Mouse (Mus musculus) hindbrain, postnatal 0 days (tissue): ENCODE measurements at regions not wholly inside any gene's neighbourhood (a gene's known extent, or its start where the extent isn't known, plus 50 kb on each side); places are given as distances from the start of the nearest gene placed in this dataset.
A peak's percentile ranks its signal among the peaks of the same experiment; 100 is the strongest.

Experiments
- ATAC-seq: fragments of 200-750 bp; cut with Nextera tagmentation; 2 replicates; pipeline ENCODE4 v1.8.0; 2017; ENCODE audit warnings: mild to moderate bottlenecking, moderate TSS enrichment, moderate library complexity
- DNase-seq: peaks from one replicate; pipeline ENCODE4 v3.0.0-alpha.2; 2015; ENCODE audit warnings: low spot score
- H3K27ac ChIP-seq: fragments of 300-500 bp; sonication (generic); 2 replicates; pipeline ENCODE4 v1.5.1; 2014; ENCODE audit warnings: mild to moderate bottlenecking
- H3K27me3 ChIP-seq: fragments of 300-500 bp; sonication (generic); 2 replicates; pipeline ENCODE4 v1.6.1; 2014; ENCODE audit warnings: low read length, mixed read lengths; ENCODE audit not compliant: insufficient read depth
- H3K36me3 ChIP-seq: fragments of 300-500 bp; sonication (generic); 2 replicates; pipeline ENCODE4 v1.6.1; 2014; ENCODE audit warnings: low read length, mixed read lengths; ENCODE audit not compliant: insufficient read depth
- H3K4me1 ChIP-seq: fragments of 300-500 bp; sonication (generic); 2 replicates; pipeline ENCODE4 v1.6.1; 2014; ENCODE audit warnings: antibody characterized with exemption, low read length, mixed read lengths; ENCODE audit not compliant: insufficient read depth
- H3K4me2 ChIP-seq: fragments of 300-500 bp; sonication (generic); 2 replicates; pipeline ENCODE4 v1.6.1; 2014; ENCODE audit warnings: low read depth, mild to moderate bottlenecking, low read length, moderate library complexity, mixed read lengths
- H3K4me3 ChIP-seq: fragments of 300-500 bp; sonication (generic); 2 replicates; pipeline ENCODE4 v1.5.1; 2014; ENCODE audit warnings: low read length
- H3K9ac ChIP-seq: fragments of 300-500 bp; sonication (generic); replicated peaks from 2 replicates; pipeline ENCODE4 v1.6.1; 2014; ENCODE audit warnings: mild to moderate bottlenecking, low read length, moderate library complexity, mixed read lengths
- H3K9me3 ChIP-seq: fragments of 300-500 bp; sonication (generic); 2 replicates; pipeline ENCODE4 v1.6.1; 2016; ENCODE audit warnings: low read length, mixed read lengths
- CTCF ChIP-seq: IDR thresholded peaks from 2 replicates; pipeline ENCODE4 v1.5.1; 2016; ENCODE audit warnings: antibody characterized with exemption, control low read depth, low read depth
- WGBS: fragments of 180-500 bp; shearing (Covaris S2); extraction: QIAGEN DNeasy Blood & Tissue Kit; methylation state at CpG from one replicate; pipeline ENCODE4 v1.1.7; 2014; 5-methylcytosine and 5-hydroxymethylcytosine counted together

GRCm38 (mm10) chr2:116201248-116202223 is 135.9 kb upstream of the Meis2 start:
- no peak for TF ChIP-seq CTCF
- 53% methylated on average over 14 of the region's 14 CpGs for WGBS
- ATAC-seq: no peak
- Histone ChIP-seq H3K27ac (no peak overlapping the region), H3K36me3 (no peaks in the 10 kb centered on the region), H3K4me2 (peak overlapping the region; percentile 31), H3K4me3 (no peak overlapping the region), H3K4me1 (no peaks in the 10 kb centered on the region), H3K9ac (no peak overlapping the region), H3K27me3 (no peaks in the 10 kb centered on the region), H3K9me3 (no peaks in the 10 kb centered on the region)
- peak; percentile 39 for DNase-seq

GRCm38 (mm10) chr2:116200795-116201194 is 135.2 kb upstream of the Meis2 start:
- Histone ChIP-seq H3K4me1 (no peaks in the 10 kb centered on the region), H3K4me3 (no peak overlapping the region), H3K9ac (no peak overlapping the region), H3K27me3 (no peaks in the 10 kb centered on the region), H3K9me3 (no peaks in the 10 kb centered on the region), H3K27ac (no peak overlapping the region), H3K36me3 (no peaks in the 10 kb centered on the region), H3K4me2 (no peak overlapping the region)
- WGBS: 52% methylated on average over 5 of the region's 5 CpGs
- ATAC-seq (no peak), DNase-seq (no peak)
- no peak for TF ChIP-seq CTCF

- Histone ChIP-seq H3K9me3 (no peaks in the 10 kb centered on the region), H3K27ac (no peak overlapping the region), H3K4me3 (no peak overlapping the region), H3K4me1 (no peaks in the 10 kb centered on the region), H3K27me3 (no peaks in the 10 kb centered on the region), H3K4me2 (no peak overlapping the region), H3K9ac (no peak overlapping the region), H3K36me3 (no peaks in the 10 kb centered on the region)
- TF ChIP-seq CTCF: no peak
- ATAC-seq (no peak), DNase-seq (no peak)
- 68% methylated on average over 11 of the region's 11 CpGs for WGBS
Observed at GRCm38 (mm10) chr2:116181861-116182260, 116.2 kb upstream of the Meis2 start.

- Histone ChIP-seq H3K27ac (no peak overlapping the region), H3K9me3 (no peaks in the 10 kb centered on the region), H3K4me3 (no peak overlapping the region), H3K9ac (no peak overlapping the region), H3K36me3 (no peaks in the 10 kb centered on the region), H3K27me3 (no peaks in the 10 kb centered on the region), H3K4me2 (no peak overlapping the region), H3K4me1 (no peaks in the 10 kb centered on the region)
- 96% methylated on average over 3 of the region's 3 CpGs for WGBS
- TF ChIP-seq CTCF: no peak
- ATAC-seq (no peak), DNase-seq (no peak)
Observed at GRCm38 (mm10) chr2:116177155-116177554, 111.5 kb upstream of the Meis2 start.

- no peak for TF ChIP-seq CTCF
- Histone ChIP-seq H3K9ac (no peak overlapping the region), H3K36me3 (no peaks in the 10 kb centered on the region), H3K27ac (no peak overlapping the region), H3K9me3 (no peaks in the 10 kb centered on the region), H3K4me2 (no peak overlapping the region), H3K4me1 (no peaks in the 10 kb centered on the region), H3K27me3 (no peaks in the 10 kb centered on the region), H3K4me3 (no peak overlapping the region)
- DNase-seq: no peak
- 91% methylated on average over 16 of the region's 16 CpGs for WGBS
- ATAC-seq: 0 out of 2 replicates have a peak, but pooled peaks have one; percentile 35
Observed at GRCm38 (mm10) chr2:116165871-116166770, 100.5 kb upstream of the Meis2 start.
